Mouse (Mus musculus) forebrain, embryonic 16.5 days (tissue): Measurements from ENCODE around the gene Chrna5. TPM values are rescaled to one million over a fixed set of nuclear protein-coding genes. Genes with fewer than 3 reads are reported as not detected.

Experiments
- ATAC-seq: fragments of 200-750 bp; cut with Nextera tagmentation; 2 replicates; pipeline ENCODE4 v1.8.0; 2017; ENCODE audit warnings: mild to moderate bottlenecking, moderate library complexity
- H3K27ac ChIP-seq: fragments of 300-500 bp; sonication (generic); 2 replicates; pipeline ENCODE4 v1.5.1; 2014; ENCODE audit warnings: low read length, control low read depth
- H3K27me3 ChIP-seq: fragments of 300-500 bp; sonication (generic); replicated peaks from 2 replicates; pipeline ENCODE4 v1.6.1; 2014; ENCODE audit warnings: low read length; ENCODE audit not compliant: control insufficient read depth, insufficient read depth
- H3K36me3 ChIP-seq: fragments of 300-500 bp; sonication (generic); 2 replicates; pipeline ENCODE4 v1.6.1; 2014; ENCODE audit not compliant: control insufficient read depth, insufficient read depth
- H3K4me1 ChIP-seq: fragments of 300-500 bp; sonication (generic); replicated peaks from 2 replicates; pipeline ENCODE4 v1.6.1; 2014; ENCODE audit warnings: low read length; ENCODE audit not compliant: control insufficient read depth, insufficient read depth
- H3K4me2 ChIP-seq: fragments of 300-500 bp; sonication (generic); 2 replicates; pipeline ENCODE4 v1.6.1; 2014; ENCODE audit warnings: mild to moderate bottlenecking, low read length, control low read depth
- H3K4me3 ChIP-seq: fragments of 300-500 bp; sonication (generic); replicated peaks from 2 replicates; pipeline ENCODE4 v1.5.1; 2014; ENCODE audit warnings: mild to moderate bottlenecking, low read length, control low read depth
- H3K9ac ChIP-seq: fragments of 300-500 bp; sonication (generic); replicated peaks from 2 replicates; pipeline ENCODE4 v1.6.1; 2014; ENCODE audit warnings: low read depth, low read length, control low read depth
- H3K9me3 ChIP-seq: fragments of 300-500 bp; sonication (generic); 2 replicates; pipeline ENCODE4 v1.6.1; 2016; ENCODE audit warnings: low read length; ENCODE audit not compliant: control insufficient read depth
- WGBS: fragments of 180-500 bp; shearing (Covaris S2); extraction: QIAGEN DNeasy Blood & Tissue Kit; methylation state at CpG from one replicate; pipeline ENCODE4 v1.1.7; 2014; 5-methylcytosine and 5-hydroxymethylcytosine counted together
- polyA plus RNA-seq: library from polyadenylated mRNA; unstranded; fragments of >200 nt; fragmentation: Nextera tagmentation; extraction: Ambion mirVana; gene quantifications from 2 replicates; pipeline ENCODE4 v1.2.1, GENCODE M21; 2015

The Chrna5 gene
- polyA plus RNA-seq, 1 experiment from 2014 or later: 0.85 TPM

- no peak overlapping the region for H3K4me2 ChIP-seq
- no peaks in the 10 kb centered on the region for H3K36me3 ChIP-seq
- H3K27me3 ChIP-seq: no peaks in the 10 kb centered on the region
- 90% methylated on average over 2 of the region's 2 CpGs for WGBS
- ATAC-seq: no peak
- H3K27ac ChIP-seq: no peak overlapping the region
- H3K4me3 ChIP-seq: no peak overlapping the region
- no peaks in the 10 kb centered on the region for H3K4me1 ChIP-seq
- H3K9me3 ChIP-seq: no peaks in the 10 kb centered on the region
- no peak overlapping the region for H3K9ac ChIP-seq
These were observed 29.0 kb downstream of the Chrna5 start for GRCm38 (mm10) chr9:55009692-55010091.

DNA sequence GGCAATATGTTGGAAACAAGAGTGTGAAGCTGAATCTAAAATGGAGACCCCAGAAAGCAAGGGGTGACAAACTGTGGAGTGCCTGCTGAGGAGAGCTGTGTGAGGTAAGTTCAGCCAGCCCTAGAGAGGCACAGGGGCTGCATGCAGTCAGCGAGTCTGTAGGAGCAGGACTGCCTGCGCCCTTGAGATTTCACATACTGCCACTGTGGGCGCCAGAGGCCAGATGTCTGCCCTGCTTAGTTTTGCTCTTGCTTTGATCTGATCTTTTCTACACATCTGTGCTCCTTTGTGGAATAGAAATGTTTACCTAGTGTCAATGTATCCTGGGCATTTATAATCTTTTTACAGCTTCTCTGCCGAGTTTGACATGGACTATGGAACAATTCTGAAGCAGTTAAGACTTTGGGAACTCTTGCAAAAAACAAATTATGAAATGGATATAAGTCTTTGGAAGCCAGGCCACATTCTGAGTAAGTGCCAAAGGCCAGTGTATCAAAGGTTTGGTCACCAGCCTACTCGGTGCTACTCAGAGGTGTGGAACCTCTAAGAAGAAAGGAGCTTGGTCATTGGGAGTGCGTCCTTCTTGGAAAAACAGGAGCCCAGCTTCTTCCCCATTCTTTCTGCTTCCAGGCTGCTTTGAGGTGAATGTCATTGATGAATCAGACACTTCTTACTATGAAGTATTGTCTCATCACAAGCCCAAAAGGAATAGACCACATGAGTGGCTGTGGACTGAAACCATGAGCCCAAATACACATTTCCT, 30.1 kb downstream of the Chrna5 start:
- no peak overlapping the region for H3K9ac ChIP-seq
- H3K4me1 ChIP-seq: no peaks in the 10 kb centered on the region
- no peak for ATAC-seq
- WGBS: 59% methylated on average over 6 of the region's 6 CpGs
- H3K4me2 ChIP-seq: no peak overlapping the region
- no peaks in the 10 kb centered on the region for H3K9me3 ChIP-seq
- H3K36me3 ChIP-seq: no peaks in the 10 kb centered on the region
- no peak overlapping the region for H3K4me3 ChIP-seq
- no peaks in the 10 kb centered on the region for H3K27me3 ChIP-seq
- no peak overlapping the region for H3K27ac ChIP-seq

GRCm38 (mm10) chr9:55016926-55017325, 36.2 kb downstream of the Chrna5 start:
- no peaks in the 10 kb centered on the region for H3K9me3 ChIP-seq
- H3K27ac ChIP-seq: no peak overlapping the region
- no peaks in the 10 kb centered on the region for H3K27me3 ChIP-seq
- no peak overlapping the region for H3K4me3 ChIP-seq
- H3K9ac ChIP-seq: no peak overlapping the region
- no peaks in the 10 kb centered on the region for H3K36me3 ChIP-seq
- H3K4me1 ChIP-seq: no peaks in the 10 kb centered on the region
- no peak overlapping the region for H3K4me2 ChIP-seq
- ATAC-seq: no peak
- WGBS: 82% methylated on average over 3 of the region's 3 CpGs

- Histone ChIP-seq H3K4me1 (peaks cover 12% of the 10 kb centered on the region), H3K9me3 (no peaks in the 10 kb centered on the region), H3K27me3 (peaks cover 32% of the 10 kb centered on the region), H3K27ac (no peak overlapping the region), H3K4me3 (no peak overlapping the region), H3K4me2 (no peak overlapping the region), H3K36me3 (no peaks in the 10 kb centered on the region), H3K9ac (no peak overlapping the region)
- ATAC-seq: no peak
- 90% methylated on average over 5 of the region's 5 CpGs for WGBS
These were observed 42.6 kb downstream of the Chrna5 start for GRCm38 (mm10) chr9:55023326-55023725.

- WGBS: 41% methylated on average over 13 of the region's 13 CpGs
- H3K9me3 ChIP-seq: no peaks in the 10 kb centered on the region
- H3K4me2 ChIP-seq: no peak overlapping the region
- no peak overlapping the region for H3K27ac ChIP-seq
- peaks cover 32% of the 10 kb centered on the region for H3K27me3 ChIP-seq
- no peaks in the 10 kb centered on the region for H3K36me3 ChIP-seq
- ATAC-seq: no peak
- no peak overlapping the region for H3K4me3 ChIP-seq
- peaks cover 12% of the 10 kb centered on the region for H3K4me1 ChIP-seq
- no peak overlapping the region for H3K9ac ChIP-seq
These were observed 43.4 kb downstream of the Chrna5 start for GRCm38 (mm10) chr9:55023902-55024583.

DNA sequence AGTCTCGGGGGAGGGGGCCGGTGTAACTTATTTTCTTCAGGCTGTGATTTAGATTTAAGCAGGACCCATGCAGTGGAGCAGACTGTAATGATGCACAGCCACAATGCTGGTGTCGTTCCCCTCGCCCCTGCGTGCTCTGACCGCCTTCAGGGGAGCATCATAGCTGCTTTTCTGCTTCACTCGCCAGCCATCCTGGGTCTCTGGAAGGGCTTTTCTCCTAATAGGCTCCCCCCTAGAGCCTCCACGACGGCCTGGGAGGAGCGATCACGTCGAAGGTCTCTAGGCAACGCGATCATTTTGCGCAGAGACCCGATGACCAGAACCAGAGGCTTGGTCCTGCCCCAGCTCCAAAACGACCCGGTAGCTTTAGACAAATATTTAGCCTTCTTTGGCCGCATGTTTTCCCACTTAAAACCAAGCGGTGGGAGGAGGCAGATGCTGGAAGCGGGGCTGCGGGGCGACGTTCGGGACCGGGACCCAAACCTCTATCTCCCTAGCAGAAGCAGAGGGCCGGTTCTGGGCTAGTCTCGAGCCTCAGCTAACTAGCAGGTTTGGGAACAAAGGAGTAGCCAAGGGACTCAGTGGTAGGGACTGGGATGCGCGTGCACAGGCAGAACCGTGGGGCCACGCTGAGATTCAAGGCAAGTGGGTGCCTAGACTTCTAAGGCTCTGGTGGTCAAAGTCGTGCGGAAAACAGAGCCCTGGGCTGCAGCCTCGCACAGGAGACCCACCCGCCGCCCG, 45.0 kb downstream of the Chrna5 start:
- peaks cover 12% of the 10 kb centered on the region for H3K4me1 ChIP-seq
- H3K36me3 ChIP-seq: no peaks in the 10 kb centered on the region
- no peaks in the 10 kb centered on the region for H3K9me3 ChIP-seq
- 7% methylated on average over 38 of the region's 38 CpGs for WGBS
- peak overlapping the region; percentile 83 for H3K4me2 ChIP-seq
- ATAC-seq: peak; percentile 71
- no peak overlapping the region for H3K27ac ChIP-seq
- H3K27me3 ChIP-seq: peaks cover 32% of the 10 kb centered on the region
- H3K9ac ChIP-seq: peak overlapping the region; percentile 59
- peak overlapping the region; percentile 55 for H3K4me3 ChIP-seq

GRCm38 (mm10) chr9:55026275-55026663, 45.6 kb downstream of the Chrna5 start, which contains the start of gene Chrna3:
Chrna3 (minus strand) TSS chr9:55026562.
- Histone ChIP-seq H3K4me1 (peaks cover 12% of the 10 kb centered on the region), H3K27ac (no peak within 1 kb of the TSS), H3K27me3 (peaks cover 32% of the 10 kb centered on the region), H3K9me3 (no peaks in the 10 kb centered on the region), H3K36me3 (no peaks in the 10 kb centered on the region), H3K4me2 (peak within 1 kb of the TSS; percentile 83), H3K9ac (peak within 1 kb of the TSS; percentile 59), H3K4me3 (peak within 1 kb of the TSS; percentile 55)
- ATAC-seq: peak; percentile 81
- WGBS: under 1% methylated on average over 39 of the region's 39 CpGs

DNA sequence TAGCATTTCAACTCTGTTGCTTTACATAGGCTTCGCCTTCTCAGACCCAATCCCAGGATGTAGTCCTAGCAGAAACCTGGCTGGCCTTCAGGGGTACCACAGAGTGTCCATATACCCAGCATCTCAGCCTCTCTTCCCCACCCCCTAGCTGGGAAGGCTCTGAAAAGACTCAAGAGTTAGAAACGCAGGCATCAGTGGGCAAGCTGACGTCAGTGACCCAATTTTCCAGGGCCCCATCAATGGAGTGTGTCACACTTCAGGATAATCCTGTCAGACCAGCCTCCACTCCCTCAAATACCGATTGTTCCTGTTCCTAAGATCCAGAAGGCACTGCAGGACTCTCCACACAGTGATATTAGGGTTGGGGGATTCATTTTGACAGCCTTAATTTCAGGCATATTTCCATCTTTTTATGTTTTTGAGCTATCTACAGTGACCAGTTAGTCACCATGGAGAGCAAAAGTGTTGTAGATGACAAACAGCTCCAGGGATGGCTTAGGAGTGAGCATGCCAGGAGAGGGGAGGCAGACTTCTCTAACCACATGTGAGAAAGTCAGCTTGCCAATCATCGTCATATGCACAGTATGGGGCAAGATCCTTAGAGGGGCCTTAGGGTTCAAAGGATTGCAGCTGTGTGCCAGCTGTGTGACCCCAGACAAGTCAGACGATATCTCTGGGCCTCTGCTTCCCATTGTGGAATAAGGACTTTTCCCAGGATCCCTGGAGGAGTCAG, 50.9 kb downstream of the Chrna5 start:
- H3K4me1 ChIP-seq: peaks cover under 1% of the 10 kb centered on the region; the same call in 1 of the 2 replicates
- H3K27ac ChIP-seq: no peak overlapping the region
- no peak for ATAC-seq
- H3K27me3 ChIP-seq: peaks cover 8% of the 10 kb centered on the region
- H3K4me2 ChIP-seq: no peak overlapping the region
- H3K9ac ChIP-seq: no peak overlapping the region
- no peaks in the 10 kb centered on the region for H3K9me3 ChIP-seq
- 42% methylated on average over 6 of the region's 6 CpGs for WGBS
- no peak overlapping the region for H3K4me3 ChIP-seq
- no peaks in the 10 kb centered on the region for H3K36me3 ChIP-seq

DNA sequence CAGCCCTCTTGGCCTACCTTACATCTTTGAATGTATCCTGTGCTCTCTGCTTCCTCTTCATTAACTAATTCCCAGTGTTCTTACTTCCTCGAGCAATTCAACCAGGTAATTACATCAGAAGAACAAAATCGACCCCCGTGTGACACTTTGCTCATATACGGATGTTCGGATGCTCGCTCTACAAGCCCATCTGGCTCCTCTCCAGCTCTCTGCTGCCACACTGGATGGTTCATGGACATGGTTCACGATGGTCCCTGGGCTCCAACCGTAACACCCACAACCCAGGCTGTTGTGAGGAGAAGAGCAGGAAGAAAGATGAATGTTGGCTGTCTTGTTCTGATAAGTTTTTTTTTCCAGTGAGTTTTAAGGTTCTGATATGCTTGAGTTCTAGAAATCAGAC, 58.3 kb downstream of the Chrna5 start:
- H3K4me1 ChIP-seq: peaks cover 8% of the 10 kb centered on the region
- WGBS: 71% methylated on average over 8 of the region's 8 CpGs

More for the DNA sequence above, 58.3 kb downstream of the Chrna5 start:
- H3K4me2 ChIP-seq: no peak overlapping the region
- H3K36me3 ChIP-seq: no peaks in the 10 kb centered on the region
- H3K4me3 ChIP-seq: no peak overlapping the region
- no peaks in the 10 kb centered on the region for H3K9me3 ChIP-seq
- H3K27me3 ChIP-seq: no peaks in the 10 kb centered on the region
- ATAC-seq: no peak
- H3K27ac ChIP-seq: no peak overlapping the region
- H3K9ac ChIP-seq: no peak overlapping the region
